Mouse (Mus musculus) spleen, adult 2 months (tissue): ENCODE data around the gene Zkscan3. TPM values are rescaled to one million over a fixed set of nuclear protein-coding genes. Genes with fewer than 3 reads are reported as not detected.
A peak's percentile ranks its signal among the peaks of the same experiment; 100 is the strongest.

Experiments used
- DNase-seq, 2 experiments: peaks; one replicate each; pipeline versions ENCODE4 v3.0.0 to v3.0.0-alpha.2; 2012 to 2021; ENCODE audit warnings: low spot score in 2 of 2, low read depth in 1 of 2
- H3K27ac ChIP-seq: fragments of 200-500 bp; 2 replicates; pipeline ENCODE4 v1.5.1; 2012; ENCODE audit warnings: low read length, inconsistent platforms; ENCODE audit not compliant: insufficient read depth
- H3K27me3 ChIP-seq: fragments of 200-500 bp; 2 replicates; pipeline ENCODE4 v1.6.1; 2012; ENCODE audit warnings: mild to moderate bottlenecking, moderate library complexity, low read length, inconsistent platforms; ENCODE audit not compliant: control insufficient read depth, insufficient read depth
- H3K36me3 ChIP-seq: fragments of 200-500 bp; 2 replicates; pipeline ENCODE4 v1.6.1; 2012; ENCODE audit warnings: mild to moderate bottlenecking, low read length, inconsistent platforms; ENCODE audit not compliant: control insufficient read depth, insufficient read depth
- H3K4me1 ChIP-seq: fragments of 200-500 bp; 2 replicates; pipeline ENCODE4 v1.6.1; 2011; ENCODE audit warnings: inconsistent platforms; ENCODE audit not compliant: control insufficient read depth, insufficient read depth, insufficient read length
- H3K4me3 ChIP-seq: fragments of 200-500 bp; 2 replicates; pipeline ENCODE4 v1.5.1; 2011; ENCODE audit warnings: mild to moderate bottlenecking, inconsistent platforms; ENCODE audit not compliant: insufficient read depth, insufficient read length; ENCODE audit errors: extremely low read depth
- CTCF ChIP-seq: fragments of 200-500 bp; IDR thresholded peaks from 2 replicates; pipeline ENCODE4 v1.5.1; 2011; ENCODE audit warnings: mild to moderate bottlenecking, inconsistent platforms; ENCODE audit not compliant: insufficient read depth, insufficient read length, insufficient replicate concordance; ENCODE audit errors: extremely low read depth
- POLR2A ChIP-seq: fragments of 200-500 bp; IDR thresholded peaks from 2 replicates; pipeline ENCODE4 v1.6.1; 2011; ENCODE audit warnings: low read depth, low read length, inconsistent platforms
- WGBS: fragments of 180-500 bp; shearing (Covaris S2); methylation state at CpG from one replicate; pipeline ENCODE4 v1.1.7; 2018; 5-methylcytosine and 5-hydroxymethylcytosine counted together
- polyA plus RNA-seq: library from polyadenylated mRNA; depleted of rRNA; stranded (reverse); fragments of >200 nt; gene quantifications from 2 replicates; pipeline ENCODE4 v1.2.3, GENCODE M21; 2012

Gene Zkscan3
- polyA plus RNA-seq, 1 experiment, result 12.5 TPM

DNA sequence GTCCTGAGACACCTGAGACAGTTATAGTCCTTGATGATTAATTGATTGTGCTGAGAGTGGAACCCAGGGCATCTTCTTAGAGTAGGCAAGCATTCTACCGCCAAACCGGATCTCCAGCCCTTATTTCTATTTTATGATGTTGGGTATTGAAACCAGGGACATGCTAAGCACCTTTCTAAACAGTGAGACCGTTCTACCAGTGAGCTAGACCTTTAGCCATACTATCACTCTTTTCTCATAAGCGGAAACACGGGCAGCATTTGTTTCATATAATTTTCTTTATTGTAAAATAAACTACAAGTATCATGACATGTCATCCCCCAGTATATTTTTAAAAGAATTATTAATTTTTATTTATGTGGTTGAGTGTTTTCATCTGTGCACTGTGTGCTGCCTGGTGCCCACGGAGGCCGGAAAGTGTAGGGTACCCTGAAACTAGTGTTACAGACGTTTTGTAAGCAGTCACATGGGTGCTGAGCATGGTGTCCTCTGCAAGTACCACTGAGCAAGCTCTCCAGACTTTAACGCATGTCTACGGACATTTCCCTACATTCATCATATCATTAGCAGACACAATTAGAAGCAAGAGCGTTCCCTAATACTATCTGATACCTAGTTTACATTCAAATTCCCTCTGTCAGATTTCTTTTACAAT lies 6.4 kb upstream of the Zkscan3 start:
- WGBS, result 68% methylated on average over 11 of the region's 11 CpGs
- H3K4me1 ChIP-seq, result no peaks in the 10 kb centered on the region

DNA sequence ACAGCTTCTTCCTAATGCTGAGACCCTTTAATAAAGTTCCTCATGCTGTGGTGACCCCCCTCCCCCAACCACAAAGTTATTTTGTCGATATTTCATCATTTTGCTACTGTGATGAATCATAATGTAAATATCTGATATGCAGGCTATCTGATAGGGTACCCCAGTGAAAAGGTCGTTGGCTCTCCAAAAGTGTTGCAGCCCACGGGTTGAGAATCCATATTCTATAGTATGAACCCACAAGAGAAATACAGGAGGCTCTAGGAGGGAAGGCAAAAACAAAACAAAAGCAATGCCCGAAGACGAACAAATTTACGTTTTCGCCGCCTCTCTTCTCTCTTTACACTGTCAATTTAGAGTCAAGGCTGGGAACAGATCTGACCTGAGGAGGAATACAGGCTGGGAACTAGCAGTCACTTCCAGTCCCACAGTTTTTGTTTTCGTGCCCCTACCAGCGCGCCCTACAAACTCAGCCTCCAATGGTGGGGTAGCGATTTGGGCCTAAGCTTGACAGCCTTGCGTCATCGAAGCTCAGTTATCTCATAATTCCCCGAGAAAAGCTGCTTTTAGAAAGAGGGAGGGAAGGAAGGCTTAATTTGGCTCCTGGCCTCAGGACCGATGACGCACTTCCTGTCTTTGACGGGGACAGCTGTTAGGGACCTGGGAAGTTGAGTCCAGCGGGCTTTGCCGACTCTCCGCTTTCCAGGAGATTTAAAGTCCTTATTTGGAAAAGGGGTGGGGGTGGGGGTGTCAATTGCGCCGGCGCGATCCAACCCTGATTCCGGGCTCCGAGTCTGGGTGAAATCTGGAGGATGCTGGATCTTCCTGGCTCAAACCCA lies 5.6 kb upstream of the Zkscan3 start:
- H3K4me3 ChIP-seq, result peak overlapping the region; percentile 66
- H3K4me1 ChIP-seq, result no peaks in the 10 kb centered on the region
- peak overlapping the region; percentile 19; the same call in 1 of the 2 replicates for H3K27ac ChIP-seq
- peaks cover 1% of the 10 kb centered on the region; the same call in 1 of the 2 replicates for H3K27me3 ChIP-seq
- DNase-seq, result peak; percentile 4 to 26
- 4% methylated on average over 27 of the region's 27 CpGs for WGBS
- TF ChIP-seq CTCF (no peak), POLR2A (no peak)
- H3K36me3 ChIP-seq, result no peaks in the 10 kb centered on the region

More for the DNA sequence above, 6.4 kb upstream of the Zkscan3 start:
- no peak for TF ChIP-seq POLR2A
- TF ChIP-seq CTCF, result no peak
- no peak for DNase-seq
- H3K4me3 ChIP-seq, result peak overlapping the region; percentile 66
- peaks cover 1% of the 10 kb centered on the region; the same call in 1 of the 2 replicates for H3K27me3 ChIP-seq
- no peak overlapping the region for H3K27ac ChIP-seq
- no peaks in the 10 kb centered on the region for H3K36me3 ChIP-seq

DNA sequence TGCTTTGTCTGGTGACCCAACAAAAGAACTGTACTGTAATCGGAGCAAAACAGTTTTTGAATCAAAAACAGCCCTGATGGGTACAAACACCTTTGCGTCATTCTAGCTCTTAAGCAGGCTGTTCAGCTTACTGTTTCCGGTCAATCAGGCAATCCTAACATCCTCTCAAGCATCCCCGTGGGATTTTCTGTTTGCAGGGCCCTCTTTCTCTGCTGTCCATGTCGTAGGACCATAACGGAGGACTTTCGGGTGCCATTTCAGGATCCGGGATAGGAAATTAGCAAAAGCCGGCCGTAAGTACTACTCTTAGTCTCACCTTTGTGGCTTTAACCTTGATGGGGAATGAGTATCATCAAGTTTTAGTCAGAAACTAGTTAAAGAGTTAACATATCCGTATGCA lies 4.8 kb upstream of the Zkscan3 start:
- no peaks in the 10 kb centered on the region for H3K36me3 ChIP-seq
- TF ChIP-seq CTCF, result no peak
- TF ChIP-seq POLR2A, result no peak
- peaks cover 1% of the 10 kb centered on the region; the same call in 1 of the 2 replicates for H3K27me3 ChIP-seq
- no peak overlapping the region for H3K27ac ChIP-seq
- no peak for DNase-seq
- H3K4me1 ChIP-seq, result no peaks in the 10 kb centered on the region; the same call in 1 of the 2 replicates
- H3K4me3 ChIP-seq, result no peak overlapping the region
- 86% methylated on average over 11 of the region's 11 CpGs for WGBS

DNA sequence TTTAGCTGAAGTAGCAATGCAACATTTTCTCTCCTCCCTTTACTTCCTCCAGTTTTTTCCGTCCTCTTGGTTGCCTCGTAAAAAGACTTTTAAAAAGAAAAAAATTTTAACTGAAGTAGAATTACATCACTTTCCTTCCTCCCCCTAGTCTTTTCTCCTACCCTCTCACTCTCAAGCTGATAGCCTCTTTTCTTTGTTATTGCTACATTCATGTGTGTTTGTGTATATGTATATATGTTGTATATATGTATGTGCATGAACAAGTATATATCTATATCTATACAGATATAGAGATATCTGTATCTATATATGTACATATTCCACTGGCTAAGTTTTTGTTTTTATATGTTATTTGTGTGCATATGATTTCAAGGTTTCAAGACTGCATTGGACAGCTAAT lies 293 bp upstream of the Zkscan3 start:
- no peak overlapping the region for H3K27ac ChIP-seq
- H3K27me3 ChIP-seq, result peaks cover 1% of the 10 kb centered on the region; the same call in 1 of the 2 replicates
- 0% methylated on average over 2 of the region's 2 CpGs for WGBS
- peak overlapping the region; percentile 96 for H3K4me3 ChIP-seq
- H3K4me1 ChIP-seq, result peaks cover 1% of the 10 kb centered on the region
- no peaks in the 10 kb centered on the region for H3K36me3 ChIP-seq
- DNase-seq, result no peak
- no peak for TF ChIP-seq POLR2A
- no peak for TF ChIP-seq CTCF

DNA sequence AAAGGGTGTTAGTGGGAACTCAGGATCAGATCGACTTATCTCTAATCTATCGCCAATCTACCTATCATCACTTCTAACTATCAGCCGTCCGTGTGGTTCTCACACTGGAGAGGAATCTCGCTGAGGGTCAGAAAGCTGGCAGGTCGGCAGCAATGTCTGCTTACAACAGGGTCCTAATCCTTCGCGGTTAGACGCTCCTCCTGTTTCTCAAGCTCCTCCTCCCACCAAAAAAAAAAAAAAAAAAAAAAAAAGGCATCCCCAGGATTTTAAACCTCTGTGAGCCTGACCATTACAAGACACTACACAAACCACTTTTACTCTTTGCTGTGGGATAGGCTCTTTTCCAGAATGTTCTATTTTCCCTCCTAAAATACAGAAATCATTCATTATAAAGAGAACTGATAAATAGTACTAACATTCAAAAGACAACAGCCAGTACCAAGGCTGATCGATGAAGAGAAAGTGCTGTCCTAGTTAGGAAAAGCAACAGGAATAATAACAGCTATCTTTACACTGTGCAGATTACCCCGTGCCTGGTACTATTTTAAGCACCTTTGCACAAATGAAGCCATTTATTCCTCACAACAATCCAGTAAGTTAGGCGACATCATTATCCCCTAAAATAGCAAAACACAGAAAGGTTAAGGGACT lies 794 bp downstream of the Zkscan3 start:
- 31% methylated on average over 12 of the region's 12 CpGs for WGBS
- DNase-seq, result no peak
- no peaks in the 10 kb centered on the region for H3K36me3 ChIP-seq

DNA sequence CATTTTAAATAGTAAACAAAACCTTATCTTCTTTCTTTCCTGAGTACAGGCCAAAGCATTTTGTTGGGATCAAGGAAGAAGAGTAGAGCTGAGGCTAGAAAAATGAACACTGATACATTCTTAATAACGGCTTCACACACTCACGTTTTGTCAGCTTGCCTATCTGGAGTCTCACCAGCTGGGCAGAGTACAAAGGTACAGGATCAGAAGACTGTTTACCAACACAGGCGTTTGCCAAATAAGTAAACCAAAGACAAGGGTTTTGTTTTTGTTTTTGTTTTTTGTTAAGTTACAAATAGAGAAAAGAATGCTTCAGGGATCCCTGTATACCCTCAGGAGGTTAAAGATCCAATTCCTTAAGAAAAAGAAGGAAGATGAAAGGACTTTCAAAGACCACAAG lies 1.4 kb downstream of the Zkscan3 start:
- DNase-seq, result no peak
- Histone ChIP-seq H3K4me1 (peaks cover 1% of the 10 kb centered on the region), H3K27ac (no peak overlapping the region), H3K4me3 (no peak overlapping the region), H3K36me3 (no peaks in the 10 kb centered on the region), H3K27me3 (peaks cover 1% of the 10 kb centered on the region; the same call in 1 of the 2 replicates)
- TF ChIP-seq CTCF, result no peak
- WGBS, result 89% methylated on average over 3 of the region's 3 CpGs

More for the DNA sequence above, 794 bp downstream of the Zkscan3 start:
- Histone ChIP-seq H3K27me3 (peaks cover 1% of the 10 kb centered on the region; the same call in 1 of the 2 replicates), H3K4me3 (peak overlapping the region; percentile 96), H3K4me1 (peaks cover 1% of the 10 kb centered on the region), H3K27ac (no peak overlapping the region)
- TF ChIP-seq POLR2A, result no peak
- no peak for TF ChIP-seq CTCF
